In the genomic region with DNA sequence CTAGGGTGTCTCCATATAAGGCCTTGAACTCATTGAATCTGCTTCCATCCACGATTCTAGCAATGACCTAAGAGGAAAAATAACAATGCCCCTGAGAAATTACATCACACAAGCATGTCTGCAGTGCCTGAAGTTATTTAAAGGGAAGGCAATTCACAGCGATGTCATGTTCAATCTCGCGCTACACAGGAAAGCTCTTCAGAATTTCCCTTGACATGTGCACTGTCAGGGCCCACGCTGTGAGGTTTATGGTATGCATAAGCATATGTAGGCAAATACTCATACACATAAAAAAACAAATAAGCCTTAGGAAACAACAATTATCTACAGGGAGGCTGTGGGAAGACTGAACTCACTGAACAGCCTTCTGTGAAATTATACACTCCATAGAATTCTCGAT, we compare ENCODE assay signal across 23 mouse cellular contexts. TPM values are rescaled to one million over a fixed set of nuclear protein-coding genes. Genes with fewer than 3 reads are reported as not detected.
DNase-seq lines count a peak whose midpoint lies in the region; ATAC-seq and TF ChIP-seq lines count a peak whose summit lies in the region.
"Had no signal": no experiment of that assay in that cellular context is flagged by ENCODE, and none has a peak within 500 bp of the region (broad histone marks: within the 10 kb centered on the region; RNA-seq: fewer than 3 reads in every experiment).

No protein-coding gene starts in this region.

- no peak for TF ChIP-seq POLR2A in limb, embryonic 14.5 days (IDR thresholded peaks at IDR 0.05; ENCODE audit: borderline replicate concordance, extremely low read depth, insufficient read depth, insufficient read length)

- no peaks in the 10 kb centered on the region for H3K27me3 ChIP-seq in embryonic facial prominence, embryonic 14.5 days (replicated peaks; ENCODE audit: control insufficient read depth, insufficient read depth, low read length)
- no peaks in the 10 kb centered on the region for H3K27me3 ChIP-seq in embryonic facial prominence, embryonic 10.5 days (replicated peaks; ENCODE audit: low read depth, poor library complexity, severe bottlenecking)
- H3K27me3 ChIP-seq in limb, embryonic 14.5 days (ENCODE audit: control insufficient read depth, insufficient read depth, low read length) = no peaks in the 10 kb centered on the region
- H3K27me3 ChIP-seq in limb, embryonic 10.5 days (ENCODE audit: low read depth, poor library complexity, severe bottlenecking) = no peaks in the 10 kb centered on the region
- no peaks in the 10 kb centered on the region for H3K27me3 ChIP-seq in hindbrain, embryonic 16.5 days (replicated peaks; ENCODE audit: control insufficient read depth, insufficient read depth, low read length)
- H3K27me3 ChIP-seq: forebrain, embryonic 15.5 days; heart, embryonic 13.5 days had no signal

- no peak overlapping the region for H3K4me3 ChIP-seq in embryonic facial prominence, embryonic 14.5 days (ENCODE audit: low read depth, low read length)
- no peak overlapping the region for H3K4me3 ChIP-seq in embryonic facial prominence, embryonic 10.5 days
- no peak overlapping the region for H3K4me3 ChIP-seq in limb, embryonic 14.5 days (replicated peaks; ENCODE audit: low read length)
- no peak overlapping the region for H3K4me3 ChIP-seq in limb, embryonic 10.5 days
- H3K4me3 ChIP-seq in hindbrain, embryonic 16.5 days (ENCODE audit: low read length) = no peak overlapping the region
- H3K4me3 ChIP-seq: forebrain, embryonic 15.5 days; heart, adult 2 months; heart, embryonic 13.5 days had no signal

- H3K36me3 ChIP-seq in embryonic facial prominence, embryonic 14.5 days (ENCODE audit: control insufficient read depth, insufficient read depth, low read length) = peaks cover 35% of the 10 kb centered on the region; the same call in 1 of the 2 replicates
- H3K36me3 ChIP-seq in embryonic facial prominence, embryonic 10.5 days (replicated peaks) = peaks cover 44% of the 10 kb centered on the region
- peaks cover 38% of the 10 kb centered on the region for H3K36me3 ChIP-seq in limb, embryonic 14.5 days (ENCODE audit: control insufficient read depth, insufficient read depth, low read length)
- H3K36me3 ChIP-seq in limb, embryonic 10.5 days = peaks cover 24% of the 10 kb centered on the region
- peaks cover 3% of the 10 kb centered on the region; the same call in 1 of the 2 replicates for H3K36me3 ChIP-seq in hindbrain, embryonic 16.5 days (ENCODE audit: control insufficient read depth, insufficient read depth, low read length)

- 72% methylated on average over 6 of the region's 6 CpGs for WGBS in embryonic facial prominence, embryonic 14.5 days
- 91% methylated on average over 6 of the region's 6 CpGs for WGBS in embryonic facial prominence, embryonic 10.5 days
- 69% methylated on average over 6 of the region's 6 CpGs for WGBS in limb, embryonic 14.5 days
- WGBS in limb, embryonic 10.5 days = 95% methylated on average over 6 of the region's 6 CpGs
- 65% methylated on average over 6 of the region's 6 CpGs for WGBS in hindbrain, embryonic 16.5 days

- H3K27ac ChIP-seq in embryonic facial prominence, embryonic 14.5 days (replicated peaks; ENCODE audit: low read depth, low read length) = no peak overlapping the region
- no peak overlapping the region for H3K27ac ChIP-seq in embryonic facial prominence, embryonic 10.5 days (replicated peaks)
- H3K27ac ChIP-seq in limb, embryonic 14.5 days (replicated peaks; ENCODE audit: low read depth, low read length) = no peak overlapping the region
- no peak overlapping the region for H3K27ac ChIP-seq in limb, embryonic 10.5 days
- no peak overlapping the region for H3K27ac ChIP-seq in hindbrain, embryonic 16.5 days (ENCODE audit: low read depth, low read length)
- H3K27ac ChIP-seq: forebrain, embryonic 15.5 days; heart, adult 2 months; heart, embryonic 13.5 days; kidney, postnatal 0 days; macrophage had no signal

- H3K4me2 ChIP-seq in embryonic facial prominence, embryonic 14.5 days (ENCODE audit: low read depth, low read length) = no peak overlapping the region
- no peak overlapping the region for H3K4me2 ChIP-seq in limb, embryonic 14.5 days (replicated peaks; ENCODE audit: low read depth, low read length, severe bottlenecking)
- no peak overlapping the region for H3K4me2 ChIP-seq in hindbrain, embryonic 16.5 days (ENCODE audit: low read length)
- H3K4me2 ChIP-seq: forebrain, embryonic 15.5 days; heart, embryonic 13.5 days; liver, embryonic 11.5 days had no signal

- peak; percentile 22 for DNase-seq in embryonic facial prominence, embryonic 14.5 days (ENCODE audit: low spot score)
- no peak for DNase-seq in embryonic facial prominence, embryonic 10.5 days (ENCODE audit: low spot score)
- DNase-seq in limb, embryonic 14.5 days (ENCODE audit: low spot score) = peak; percentile 14
- no peak for DNase-seq in limb, embryonic 10.5 days (ENCODE audit: low spot score)
- DNase-seq in retina, postnatal 1 day = peak; percentile 57
- DNase-seq in kidney, adult 8-10 months = no peak
- DNase-seq in left cerebral cortex, adult 8-10 months (ENCODE audit: low spot score in 2 of 2) = no peak
- DNase-seq: adrenal gland, postnatal 25 days; cerebellum, adult 11 months; cerebellum, postnatal 10 days; gastrocnemius, postnatal 25 days; heart, adult 2 months; heart, postnatal 14 days; kidney, adult 18-20 months; liver, postnatal 0 days had no signal

- no peaks in the 10 kb centered on the region for H3K9me3 ChIP-seq in embryonic facial prominence, embryonic 14.5 days (ENCODE audit: control insufficient read depth, low read length)
- H3K9me3 ChIP-seq in embryonic facial prominence, embryonic 10.5 days = no peaks in the 10 kb centered on the region
- H3K9me3 ChIP-seq in limb, embryonic 14.5 days (ENCODE audit: control insufficient read depth, low read length) = no peaks in the 10 kb centered on the region
- H3K9me3 ChIP-seq in limb, embryonic 10.5 days (replicated peaks) = no peaks in the 10 kb centered on the region
- H3K9me3 ChIP-seq in hindbrain, embryonic 16.5 days (ENCODE audit: control insufficient read depth, low read length) = no peaks in the 10 kb centered on the region
- H3K9me3 ChIP-seq: forebrain, embryonic 15.5 days; heart, embryonic 13.5 days had no signal

- peak; percentile 65; the same call in 1 of the 2 replicates for ATAC-seq in embryonic facial prominence, embryonic 14.5 days (ENCODE audit: low read depth)
- 0 out of 2 replicates have a peak, but pooled peaks have one; percentile 37 for ATAC-seq in limb, embryonic 14.5 days (ENCODE audit: low FRiP score, low read depth)
- ATAC-seq in hindbrain, embryonic 16.5 days = peak; percentile 59; the same call in 1 of the 2 replicates
- ATAC-seq: forebrain, embryonic 15.5 days; inflammation-experienced regulatory T-cells, adult 6 months; liver, postnatal 0 days; lung, postnatal 0 days had no signal

- no peaks in the 10 kb centered on the region for H3K4me1 ChIP-seq in embryonic facial prominence, embryonic 14.5 days (ENCODE audit: control insufficient read depth, insufficient read depth, low read length)
- H3K4me1 ChIP-seq in embryonic facial prominence, embryonic 10.5 days = no peaks in the 10 kb centered on the region
- no peaks in the 10 kb centered on the region for H3K4me1 ChIP-seq in limb, embryonic 14.5 days (ENCODE audit: control insufficient read depth, insufficient read depth, low read length)
- no peaks in the 10 kb centered on the region for H3K4me1 ChIP-seq in limb, embryonic 10.5 days
- no peaks in the 10 kb centered on the region for H3K4me1 ChIP-seq in hindbrain, embryonic 16.5 days (ENCODE audit: control insufficient read depth, insufficient read depth, low read depth, low read length)
- H3K4me1 ChIP-seq: forebrain, embryonic 15.5 days; heart, embryonic 13.5 days had no signal

- H3K9ac ChIP-seq in embryonic facial prominence, embryonic 14.5 days (ENCODE audit: low read depth, low read length) = no peak overlapping the region
- no peak overlapping the region for H3K9ac ChIP-seq in limb, embryonic 14.5 days (ENCODE audit: low read depth, low read length, severe bottlenecking)
- no peak overlapping the region for H3K9ac ChIP-seq in hindbrain, embryonic 16.5 days (ENCODE audit: low read depth, low read length)
- H3K9ac ChIP-seq: forebrain, embryonic 15.5 days; heart, embryonic 13.5 days; liver, postnatal 0 days had no signal

RNA-seq across cellular contexts. Expression of a gene that starts 51.6 kb away (rescaled TPM):
- polyA plus RNA-seq in embryonic facial prominence, embryonic 14.5 days (2014; fragmentation: Nextera tagmentation; extraction: Ambion mirVana) = 37.5 and 44.2 TPM in 2 replicates
- 44.7 and 47.3 TPM in 2 replicates for polyA plus RNA-seq in embryonic facial prominence, embryonic 10.5 days (2016; fragmentation: Nextera tagmentation; extraction: Ambion mirVana)
- polyA plus RNA-seq in limb, embryonic 14.5 days (2012; rRNA removed) = 17.5 and 22.4 TPM in 2 replicates
- 42.0 and 43.7 TPM in 2 replicates for polyA plus RNA-seq in limb, embryonic 14.5 days (2014; fragmentation: Nextera tagmentation; extraction: Ambion mirVana)
- polyA plus RNA-seq in limb, embryonic 10.5 days (2016; fragmentation: Nextera tagmentation; extraction: Ambion mirVana) = 46.0 and 48.3 TPM in 2 replicates
- 39.2 and 41.8 TPM in 2 replicates for polyA plus RNA-seq in hindbrain, embryonic 16.5 days (2015; fragmentation: Nextera tagmentation; extraction: Ambion mirVana)
- total RNA-seq in left cerebral cortex, adult 8-10 months (2022) = 10 to 100 TPM; 26.6 to 30.7 (median 29.1) TPM

Comparison
In these comparisons a context has a peak if more than half of its experiments do, and no peak if none do; other contexts are left out.
1. DNase-seq: peak in embryonic facial prominence, embryonic 14.5 days (single experiment), limb, embryonic 14.5 days (single experiment) and retina, postnatal 1 day (single experiment); none in embryonic facial prominence, embryonic 10.5 days (single experiment), limb, embryonic 10.5 days (single experiment), kidney, adult 8-10 months (0 of 2) and left cerebral cortex, adult 8-10 months (0 of 2).
2. Peak in every context shown above with its lines, with median percentiles within 50 percentile points of each other: ATAC-seq.